Mouse (Mus musculus) heart, postnatal 4 days (tissue): ENCODE data around the gene Nectin2. TPM values are rescaled to one million over a fixed set of nuclear protein-coding genes. Genes with fewer than 3 reads are reported as not detected.
"Not testable (repeated sequence)": the region's sequence is repeated elsewhere in the genome, so short reads cannot be mapped to it uniquely, and the experiment has no call there.

Experiments
- DNase-seq: peaks from one replicate; pipeline ENCODE4 v3.0.0; 2021
- total RNA-seq, 2 experiments: library from RNA; stranded (reverse); gene quantifications; 2 replicates each; pipeline ENCODE4 v1.2.3; 2021

The Nectin2 gene
- total RNA-seq, result 10 to 100 TPM; 41.7 to 45.4 TPM

GRCm38 (mm10) chr7:19750217-19751069 lies at the start of gene Nectin2:
Nectin2 (minus strand) TSS chr7:19750483.
- DNase-seq, result peak; percentile 96

- DNase-seq, result peak; percentile 86
Observed at GRCm38 (mm10) chr7:19796697-19797588, 46.7 kb upstream of the Nectin2 start, which contains the start of gene Cblc. Cblc (minus strand) TSS chr7:19796809.

GRCm38 (mm10) chr7:19796254-19796653 lies 46.0 kb upstream of the Nectin2 start:
- DNase-seq, result no peak

GRCm38 (mm10) chr7:19795236-19795635 lies 45.0 kb upstream of the Nectin2 start:
- DNase-seq, result no peak

GRCm38 (mm10) chr7:19792701-19793630 lies 42.7 kb upstream of the Nectin2 start:
- DNase-seq, result no peak

GRCm38 (mm10) chr7:19791504-19791903 lies 41.2 kb upstream of the Nectin2 start:
- not testable (repeated sequence) for DNase-seq

GRCm38 (mm10) chr7:19789904-19790347 lies 39.6 kb upstream of the Nectin2 start:
- DNase-seq, result peak; percentile 96

- no peak for DNase-seq
Observed at GRCm38 (mm10) chr7:19785874-19786458, 35.7 kb upstream of the Nectin2 start.

- DNase-seq, result no peak
Observed at GRCm38 (mm10) chr7:19784764-19785535, 34.7 kb upstream of the Nectin2 start.

GRCm38 (mm10) chr7:19783630-19784029 lies 33.3 kb upstream of the Nectin2 start:
- peak; percentile 52 for DNase-seq

- DNase-seq, result peak; percentile 77
Observed at GRCm38 (mm10) chr7:19782645-19783044, 32.4 kb upstream of the Nectin2 start.

- no peak for DNase-seq
Observed at GRCm38 (mm10) chr7:19781741-19782140, 31.5 kb upstream of the Nectin2 start.

GRCm38 (mm10) chr7:19779903-19780302 lies 29.6 kb upstream of the Nectin2 start:
- DNase-seq, result no peak

GRCm38 (mm10) chr7:19778645-19779044 lies 28.4 kb upstream of the Nectin2 start:
- no peak for DNase-seq

GRCm38 (mm10) chr7:19777049-19777723 lies 26.9 kb upstream of the Nectin2 start:
- DNase-seq, result peak; percentile 66

GRCm38 (mm10) chr7:19771682-19772081 lies 21.4 kb upstream of the Nectin2 start:
- no peak for DNase-seq

- no peak for DNase-seq
Observed at GRCm38 (mm10) chr7:19770984-19771391, 20.7 kb upstream of the Nectin2 start, which contains the start of gene Bcam. Bcam (minus strand) TSS chr7:19771016.

GRCm38 (mm10) chr7:19770375-19770754 lies 20.1 kb upstream of the Nectin2 start:
- DNase-seq, result peak; percentile 96

- no peak for DNase-seq
Observed at GRCm38 (mm10) chr7:19769434-19770374, 19.4 kb upstream of the Nectin2 start.
